Mouse (Mus musculus) erythroblast, embryonic 14.5 days (primary cell): ENCODE results near the gene Stard5. TPM values are rescaled to one million over a fixed set of nuclear protein-coding genes. Genes with fewer than 3 reads are reported as not detected.

Experiments
- H3K27me3 ChIP-seq: 2 replicates; pipeline ENCODE4 v1.6.1; 2012; ENCODE audit warnings: inconsistent platforms; ENCODE audit not compliant: control insufficient read depth
- H3K36me3 ChIP-seq: 2 replicates; pipeline ENCODE4 v1.6.1; 2012; ENCODE audit warnings: mild to moderate bottlenecking, inconsistent platforms; ENCODE audit not compliant: control insufficient read depth
- H3K4me1 ChIP-seq: 2 replicates; pipeline ENCODE4 v1.6.1; 2012; ENCODE audit warnings: inconsistent platforms; ENCODE audit not compliant: control insufficient read depth
- H3K4me3 ChIP-seq: replicated peaks from 2 replicates; pipeline ENCODE3; 2012; ENCODE audit warnings: moderate library complexity, mild to moderate bottlenecking, inconsistent platforms
- H3K9me3 ChIP-seq: 2 replicates; pipeline ENCODE4 v1.6.1; 2012; ENCODE audit warnings: low read length, inconsistent platforms, mixed read lengths; ENCODE audit not compliant: control insufficient read depth
- GATA1 ChIP-seq: IDR thresholded peaks from 2 replicates; pipeline ENCODE4 v1.6.1; 2012; ENCODE audit warnings: low read length, inconsistent platforms, mixed read lengths
- TAL1 ChIP-seq: IDR thresholded peaks from 3 replicates; pipeline ENCODE4 v1.6.1; 2012; ENCODE audit warnings: low read length, inconsistent platforms, mixed read lengths
- polyA plus RNA-seq: library from polyadenylated mRNA; stranded (reverse); fragments of >175 nt; gene quantifications from 2 replicates; pipeline ENCODE4 v1.2.3, GENCODE M21; 2012

Stard5 gene
- polyA plus RNA-seq, 1 experiment, result 0.05 TPM

DNA sequence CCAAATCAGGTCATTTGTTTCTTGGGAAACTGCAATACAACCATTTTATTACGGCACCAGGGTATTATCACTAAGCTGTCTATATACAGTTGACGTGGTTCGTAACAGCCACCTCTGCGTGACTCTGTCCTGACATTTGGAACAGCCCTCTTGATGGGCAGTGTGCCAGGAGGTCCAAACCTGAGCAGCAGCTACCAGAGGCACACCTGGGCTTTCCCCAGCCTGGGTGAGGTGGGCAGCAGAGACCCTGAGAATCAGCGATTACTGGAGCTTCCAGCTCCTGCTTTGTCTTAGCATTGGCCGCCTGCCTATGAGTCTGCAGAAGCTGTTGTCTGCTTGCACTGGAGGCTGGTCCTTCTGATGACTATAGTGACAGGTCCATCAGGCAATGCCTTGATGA lies 11.8 kb downstream of the Stard5 start:
- no peak overlapping the region for H3K4me3 ChIP-seq
- peaks cover 6% of the 10 kb centered on the region; the same call in 1 of the 2 replicates for H3K36me3 ChIP-seq
- H3K27me3 ChIP-seq, result no peaks in the 10 kb centered on the region
- no peaks in the 10 kb centered on the region for H3K4me1 ChIP-seq
- H3K9me3 ChIP-seq, result no peaks in the 10 kb centered on the region
- TF ChIP-seq GATA1, result no peak
- no peak for TF ChIP-seq TAL1

DNA sequence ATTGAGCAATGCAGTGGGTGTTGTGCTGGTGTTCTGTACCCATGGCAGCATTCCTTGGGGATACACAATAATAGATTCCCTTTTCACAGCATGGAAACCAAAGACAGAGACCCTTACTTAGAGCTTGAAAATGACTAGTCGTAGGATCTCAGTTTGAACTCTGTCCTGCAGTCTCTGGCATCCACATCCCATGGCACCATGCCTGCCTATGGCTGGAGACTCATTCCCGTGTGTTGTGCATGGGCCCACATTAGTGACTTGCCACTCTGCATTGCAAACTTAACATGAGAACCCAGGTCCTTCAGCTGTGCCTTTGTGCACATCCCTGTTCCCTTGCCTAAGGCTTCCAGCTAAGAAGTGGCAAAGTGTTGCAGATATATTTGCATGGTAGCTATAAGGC lies 13.0 kb downstream of the Stard5 start:
- TF ChIP-seq GATA1 (no peak), TAL1 (no peak)
- Histone ChIP-seq H3K27me3 (no peaks in the 10 kb centered on the region), H3K36me3 (peaks cover 5% of the 10 kb centered on the region; the same call in 1 of the 2 replicates), H3K4me3 (no peak overlapping the region), H3K9me3 (no peaks in the 10 kb centered on the region), H3K4me1 (no peaks in the 10 kb centered on the region)

DNA sequence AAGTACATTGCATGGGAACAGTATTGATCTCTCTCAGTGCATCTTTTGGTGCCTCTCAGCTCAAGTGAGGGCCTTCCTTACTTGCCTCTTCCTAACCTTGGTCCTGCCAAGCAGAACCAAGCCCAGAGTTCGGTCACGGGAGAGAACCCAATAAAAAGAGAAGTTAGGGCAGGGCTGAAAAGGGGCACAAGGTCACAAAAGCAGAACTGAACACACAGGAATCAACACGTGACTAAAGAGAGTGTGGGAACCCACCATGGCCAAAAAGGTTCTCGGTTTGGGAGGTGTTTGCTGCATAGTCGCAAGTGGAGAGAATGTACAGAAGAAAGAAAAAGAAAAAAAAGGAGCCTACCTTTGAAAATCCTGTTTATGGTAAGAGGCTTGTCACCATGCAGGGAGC lies 13.7 kb downstream of the Stard5 start:
- Histone ChIP-seq H3K4me1 (no peaks in the 10 kb centered on the region), H3K36me3 (peaks cover 4% of the 10 kb centered on the region; the same call in 1 of the 2 replicates), H3K4me3 (no peak overlapping the region), H3K27me3 (no peaks in the 10 kb centered on the region), H3K9me3 (no peaks in the 10 kb centered on the region)
- TF ChIP-seq TAL1, result no peak
- TF ChIP-seq GATA1, result no peak

DNA sequence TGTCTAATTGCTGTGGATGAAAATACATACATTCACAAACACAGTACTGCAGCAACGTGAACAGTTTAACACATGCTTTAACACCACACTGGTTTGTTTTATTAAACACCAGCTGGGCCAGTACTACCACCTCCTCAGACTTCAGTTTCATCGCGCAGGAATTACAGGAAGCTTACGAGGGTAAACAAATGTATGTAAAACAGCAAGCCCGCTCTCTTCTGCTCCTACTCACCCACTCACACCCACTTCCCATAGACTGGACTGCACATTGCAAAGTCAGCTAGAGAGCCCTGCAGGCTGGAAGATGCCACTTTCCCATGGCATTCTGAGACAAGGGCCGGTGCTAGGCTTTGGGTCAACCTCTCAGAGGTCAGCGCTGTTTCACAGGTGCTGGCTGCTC lies 17.0 kb downstream of the Stard5 start:
- Histone ChIP-seq H3K9me3 (no peaks in the 10 kb centered on the region), H3K36me3 (no peaks in the 10 kb centered on the region; the same call in 1 of the 2 replicates), H3K4me1 (no peaks in the 10 kb centered on the region), H3K4me3 (no peak overlapping the region), H3K27me3 (no peaks in the 10 kb centered on the region)
- no peak for TF ChIP-seq GATA1

DNA sequence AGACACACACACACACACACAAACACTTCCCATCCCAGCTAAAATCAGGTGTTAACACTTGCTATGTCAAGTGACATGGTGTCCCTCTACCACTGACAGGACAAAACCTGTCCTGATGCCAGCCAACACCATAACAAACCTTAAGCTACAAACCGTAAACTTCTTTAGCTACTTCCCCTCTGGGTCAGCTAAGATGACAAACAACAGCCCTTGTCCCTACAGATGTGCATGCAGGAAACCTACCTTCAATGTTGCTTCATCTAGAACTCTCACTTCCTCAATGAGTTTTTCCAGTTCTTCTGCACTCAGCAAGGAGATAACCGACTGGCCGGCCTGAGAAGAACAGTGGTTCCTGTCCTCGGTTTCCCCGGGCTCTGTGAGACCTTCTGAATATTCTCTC lies 18.9 kb downstream of the Stard5 start:
- Histone ChIP-seq H3K4me3 (no peak overlapping the region), H3K4me1 (no peaks in the 10 kb centered on the region)
- TF ChIP-seq GATA1, result no peak
- no peak for TF ChIP-seq TAL1

DNA sequence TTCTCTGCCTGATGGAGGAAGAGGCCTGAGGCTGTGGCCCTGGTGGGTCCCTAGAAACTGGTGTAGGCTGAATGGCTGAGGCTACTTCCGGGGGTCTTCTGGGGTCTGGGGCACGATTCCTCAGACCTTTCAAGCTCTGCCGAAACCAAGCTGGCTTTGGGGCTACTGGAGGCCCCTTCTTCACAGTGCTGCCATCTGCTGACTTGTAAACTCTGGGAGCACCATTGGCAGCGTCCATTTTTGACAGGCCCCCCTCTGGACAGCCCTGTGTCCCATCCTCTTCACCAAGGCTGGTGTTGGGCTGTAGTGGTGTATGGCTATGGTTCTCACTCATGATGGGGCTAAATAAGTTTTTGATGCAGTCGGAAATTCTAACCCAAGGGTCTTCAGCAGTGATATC lies 20.7 kb downstream of the Stard5 start:
- Histone ChIP-seq H3K27me3 (no peaks in the 10 kb centered on the region), H3K4me3 (no peak overlapping the region), H3K4me1 (no peaks in the 10 kb centered on the region), H3K9me3 (no peaks in the 10 kb centered on the region), H3K36me3 (no peaks in the 10 kb centered on the region)
- TF ChIP-seq GATA1, result no peak
- TF ChIP-seq TAL1, result no peak

More for the DNA sequence above, 18.9 kb downstream of the Stard5 start:
- H3K36me3 ChIP-seq, result no peaks in the 10 kb centered on the region
- no peaks in the 10 kb centered on the region for H3K9me3 ChIP-seq
- no peaks in the 10 kb centered on the region for H3K27me3 ChIP-seq

DNA sequence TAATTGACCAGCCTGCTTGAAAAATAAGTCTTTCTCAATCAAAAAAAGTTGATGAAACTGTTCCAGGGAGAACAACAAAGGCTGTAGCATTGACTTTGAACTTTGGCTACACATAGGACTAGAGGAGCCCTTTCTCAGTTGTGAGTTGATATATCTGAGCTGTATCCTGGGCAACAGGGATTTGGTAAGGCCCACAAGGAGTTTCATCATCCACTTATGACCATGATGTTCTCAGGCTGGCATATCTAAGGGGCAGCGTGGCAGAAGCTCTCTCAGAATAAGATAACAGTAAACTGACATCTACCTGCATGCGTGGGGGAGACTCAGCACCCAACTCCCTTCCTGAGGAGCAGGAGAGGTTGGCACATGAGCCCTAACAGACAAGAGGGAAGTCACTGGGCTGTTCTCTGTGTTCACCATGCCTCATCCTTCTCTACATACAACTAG lies 21.9 kb downstream of the Stard5 start:
- no peak overlapping the region for H3K4me3 ChIP-seq
- H3K36me3 ChIP-seq, result no peaks in the 10 kb centered on the region
- TF ChIP-seq TAL1 (no peak), GATA1 (no peak)
- no peaks in the 10 kb centered on the region for H3K9me3 ChIP-seq
- no peaks in the 10 kb centered on the region for H3K27me3 ChIP-seq
- H3K4me1 ChIP-seq, result no peaks in the 10 kb centered on the region

DNA sequence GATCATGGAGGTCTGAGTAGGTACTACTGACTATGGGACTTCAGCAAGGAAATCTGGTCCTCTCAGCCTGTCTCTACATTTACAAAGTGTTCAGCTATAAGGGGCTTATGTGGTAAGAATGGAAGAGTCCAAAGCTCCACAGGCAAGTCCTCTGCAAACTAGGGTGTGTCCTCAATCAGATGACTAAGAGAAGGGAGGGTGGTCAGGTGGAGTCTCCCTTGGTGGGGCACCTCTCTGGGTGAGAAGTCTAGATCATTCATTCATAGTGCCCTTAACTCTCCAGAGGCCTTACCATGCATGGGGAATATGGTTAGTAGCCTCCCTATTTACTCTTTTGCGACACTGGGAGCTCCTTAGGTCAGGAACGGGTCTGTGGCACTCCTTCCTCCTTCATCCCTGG lies 22.4 kb downstream of the Stard5 start:
- H3K4me1 ChIP-seq, result no peaks in the 10 kb centered on the region
- TF ChIP-seq GATA1 (no peak), TAL1 (no peak)
- H3K4me3 ChIP-seq, result no peak overlapping the region

DNA sequence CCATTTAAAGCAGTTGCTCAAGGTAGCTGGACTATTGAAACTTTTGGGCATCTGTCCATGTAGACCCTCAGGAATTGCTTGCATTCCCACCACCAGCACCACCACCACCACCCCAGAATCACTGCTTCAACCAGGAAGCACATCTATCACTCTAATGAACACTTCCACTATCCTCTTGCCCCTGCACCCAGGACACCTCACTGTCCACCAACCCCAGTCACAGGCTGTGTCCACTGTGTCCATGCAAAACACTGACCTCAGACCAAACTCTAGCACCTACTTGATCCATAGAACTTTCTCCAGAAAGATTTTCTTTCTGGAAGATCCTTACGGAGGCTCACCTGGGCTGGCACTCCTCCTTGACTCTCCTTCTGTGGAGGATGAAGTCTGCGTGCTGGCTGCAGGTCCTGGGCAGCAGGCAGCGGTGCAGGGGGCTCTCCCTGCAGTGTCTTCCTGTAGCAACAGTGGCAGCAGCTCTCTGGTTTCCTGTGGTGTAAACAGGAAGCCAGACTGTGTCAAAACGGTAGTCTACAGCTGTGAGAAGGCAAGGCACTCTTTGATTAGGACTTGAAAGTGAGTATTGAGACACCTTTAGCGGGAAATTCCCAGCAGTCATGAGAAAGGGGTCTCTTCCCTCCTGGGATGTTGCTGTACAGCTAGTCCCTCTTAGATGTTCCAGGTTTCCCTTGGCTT lies 23.3 kb downstream of the Stard5 start:
- Histone ChIP-seq H3K4me3 (no peak overlapping the region), H3K9me3 (no peaks in the 10 kb centered on the region), H3K4me1 (no peaks in the 10 kb centered on the region), H3K36me3 (no peaks in the 10 kb centered on the region), H3K27me3 (no peaks in the 10 kb centered on the region)
- no peak for TF ChIP-seq GATA1
- TF ChIP-seq TAL1, result no peak

More for the DNA sequence above, 22.4 kb downstream of the Stard5 start:
- Histone ChIP-seq H3K27me3 (no peaks in the 10 kb centered on the region), H3K9me3 (no peaks in the 10 kb centered on the region), H3K36me3 (no peaks in the 10 kb centered on the region)

DNA sequence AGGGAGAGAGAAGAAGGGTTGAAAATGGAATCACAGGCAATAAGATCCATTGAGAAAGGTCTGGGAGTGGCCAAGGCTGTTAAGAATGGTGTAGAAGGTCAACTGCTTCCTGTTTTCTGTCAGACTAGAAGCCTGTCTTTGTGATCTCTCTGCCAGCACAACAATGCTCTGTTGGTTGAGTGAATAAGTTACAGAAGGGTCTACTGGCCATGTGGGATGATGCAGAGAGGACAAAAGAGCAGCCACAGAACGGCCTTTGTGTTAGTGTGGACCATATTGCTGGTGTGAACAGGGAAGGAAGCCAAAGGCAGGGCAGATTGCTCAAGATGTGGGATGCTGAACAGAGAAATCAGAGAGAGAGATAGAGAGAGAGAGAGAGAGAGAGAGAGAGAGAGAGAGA lies 27.0 kb downstream of the Stard5 start:
- H3K36me3 ChIP-seq, result no peaks in the 10 kb centered on the region
- H3K4me1 ChIP-seq, result no peaks in the 10 kb centered on the region
- TF ChIP-seq GATA1 (no peak), TAL1 (no peak)
- no peaks in the 10 kb centered on the region for H3K9me3 ChIP-seq
- H3K27me3 ChIP-seq, result no peaks in the 10 kb centered on the region
- H3K4me3 ChIP-seq, result no peak overlapping the region
